Mouse (Mus musculus) retina, embryonic 14.5 days (tissue): ENCODE measurements at regions not wholly inside any gene's neighbourhood (a gene's known extent, or its start where the extent isn't known, plus 50 kb on each side); places are given as distances from the start of the nearest gene placed in this dataset.
A peak's percentile ranks its signal among the peaks of the same experiment; 100 is the strongest.

Source experiments
- DNase-seq: peaks from one replicate; pipeline ENCODE4 v3.0.0-alpha.2; 2015; ENCODE audit warnings: low spot score

- peak; percentile 56 for DNase-seq
Measured at GRCm38 (mm10) chr19:51102411-51102810, 424.0 kb upstream of the Sorcs1 start.

GRCm38 (mm10) chr19:51074762-51075161 lies 396.3 kb upstream of the Sorcs1 start:
- DNase-seq: no peak

- DNase-seq: no peak
Measured at GRCm38 (mm10) chr19:51059961-51060665, 381.7 kb upstream of the Sorcs1 start.

GRCm38 (mm10) chr19:51043544-51043943 lies 365.1 kb upstream of the Sorcs1 start:
- DNase-seq: no peak

GRCm38 (mm10) chr19:50994471-50994870 lies 316.0 kb upstream of the Sorcs1 start:
- no peak for DNase-seq

- no peak for DNase-seq
Measured at GRCm38 (mm10) chr19:50971066-50971465, 292.6 kb upstream of the Sorcs1 start.

GRCm38 (mm10) chr19:50961910-50962309 lies 283.5 kb upstream of the Sorcs1 start:
- no peak for DNase-seq

GRCm38 (mm10) chr19:50945006-50945405 lies 266.6 kb upstream of the Sorcs1 start:
- no peak for DNase-seq

- DNase-seq: no peak
Measured at GRCm38 (mm10) chr19:50911646-50912045, 233.2 kb upstream of the Sorcs1 start.

GRCm38 (mm10) chr19:50910674-50911073 lies 232.2 kb upstream of the Sorcs1 start:
- no peak for DNase-seq

- DNase-seq: no peak
Measured at GRCm38 (mm10) chr19:50908751-50909150, 230.3 kb upstream of the Sorcs1 start.

- no peak for DNase-seq
Measured at GRCm38 (mm10) chr19:50893755-50894154, 215.3 kb upstream of the Sorcs1 start.

GRCm38 (mm10) chr19:50872661-50873060 lies 194.2 kb upstream of the Sorcs1 start:
- DNase-seq: no peak

- no peak for DNase-seq
Measured at GRCm38 (mm10) chr19:50872144-50872543, 193.7 kb upstream of the Sorcs1 start.

GRCm38 (mm10) chr19:50854854-50855253 lies 176.4 kb upstream of the Sorcs1 start:
- DNase-seq: no peak

GRCm38 (mm10) chr19:50840499-50840898 lies 162.1 kb upstream of the Sorcs1 start:
- DNase-seq: no peak
